Mouse (Mus musculus) embryonic fibroblast, embryonic 13.5 days (primary cell): ENCODE data around the gene Hoxb6. TPM values are rescaled to one million over a fixed set of nuclear protein-coding genes. Genes with fewer than 3 reads are reported as not detected.

ENCODE experiments used
- H3K27ac ChIP-seq: 2 replicates; pipeline ENCODE4 v1.5.1; 2012; ENCODE audit warnings: low read length, control low read depth, inconsistent platforms; ENCODE audit not compliant: insufficient read depth
- H3K4me1 ChIP-seq: 2 replicates; pipeline ENCODE4 v1.6.1; 2011; ENCODE audit warnings: low read length; ENCODE audit not compliant: control insufficient read depth, insufficient read depth
- H3K4me3 ChIP-seq: 2 replicates; pipeline ENCODE4 v1.5.1; 2011; ENCODE audit warnings: mild to moderate bottlenecking, control low read depth, low read length; ENCODE audit not compliant: insufficient read depth
- CTCF ChIP-seq: IDR thresholded peaks from 2 replicates; pipeline ENCODE4 v1.5.1; 2011; ENCODE audit warnings: mild to moderate bottlenecking, control low read depth, low read length, moderate library complexity, borderline replicate concordance; ENCODE audit not compliant: insufficient read depth
- POLR2A ChIP-seq: IDR thresholded peaks from 2 replicates; pipeline ENCODE4 v1.6.1; 2011; ENCODE audit warnings: low read depth, mild to moderate bottlenecking, control low read depth, low read length, moderate library complexity
- polyA plus RNA-seq: library from polyadenylated mRNA; stranded (reverse); fragments of >200 nt; gene quantifications from 2 replicates; pipeline ENCODE4 v1.2.4, GENCODE M21; 2011; ENCODE audit warnings: low read depth; ENCODE audit not compliant: missing spikeins, insufficient read length

Gene Hoxb6
- polyA plus RNA-seq, 1 experiment: 9.6 TPM

- no peak for TF ChIP-seq POLR2A
- no peak for TF ChIP-seq CTCF
- Histone ChIP-seq H3K4me3 (peak overlapping the region; percentile 30), H3K27ac (peak overlapping the region; percentile 69)
Observed at GRCm38 (mm10) chr11:96314671-96315343, 22.5 kb downstream of the Hoxb6 start.

GRCm38 (mm10) chr11:96315344-96315681, 23.0 kb downstream of the Hoxb6 start:
- Histone ChIP-seq H3K4me1 (no peaks in the 10 kb centered on the region), H3K27ac (peak overlapping the region; percentile 69; the same call in 1 of the 2 replicates), H3K4me3 (peak overlapping the region; percentile 30)
- no peak for TF ChIP-seq POLR2A
- TF ChIP-seq CTCF: no peak

More at GRCm38 (mm10) chr11:96314671-96315343, 22.5 kb downstream of the Hoxb6 start:
- H3K4me1 ChIP-seq: no peaks in the 10 kb centered on the region

GRCm38 (mm10) chr11:96316696-96317607, 24.7 kb downstream of the Hoxb6 start:
- Histone ChIP-seq H3K4me3 (no peak overlapping the region), H3K4me1 (no peaks in the 10 kb centered on the region), H3K27ac (peak overlapping the region; percentile 77; the same call in 1 of the 2 replicates)
- TF ChIP-seq CTCF (no peak), POLR2A (no peak)

- Histone ChIP-seq H3K27ac (peak within 1 kb of the TSS; percentile 93), H3K4me1 (no peaks in the 10 kb centered on the region), H3K4me3 (peak within 1 kb of the TSS; percentile 52)
Observed at GRCm38 (mm10) chr11:96317608-96318367, 25.5 kb downstream of the Hoxb6 start, which contains the start of gene Hoxb4. Hoxb4 (plus strand) TSS chr11:96318267.

GRCm38 (mm10) chr11:96318368-96319070, 26.2 kb downstream of the Hoxb6 start:
- TF ChIP-seq CTCF (no peak), POLR2A (peak; percentile 33; the same call in 1 of the 2 replicates)
- Histone ChIP-seq H3K4me3 (peak overlapping the region; percentile 52), H3K4me1 (no peaks in the 10 kb centered on the region), H3K27ac (peak overlapping the region; percentile 93)

More at GRCm38 (mm10) chr11:96317608-96318367, 25.5 kb downstream of the Hoxb6 start, which contains the start of gene Hoxb4:
- TF ChIP-seq CTCF: no peak
- no peak for TF ChIP-seq POLR2A

- peak overlapping the region; percentile 93 for H3K27ac ChIP-seq
- no peaks in the 10 kb centered on the region for H3K4me1 ChIP-seq
- peak overlapping the region; percentile 46 for H3K4me3 ChIP-seq
- TF ChIP-seq POLR2A (peak; percentile 46), CTCF (no peak)
Observed at GRCm38 (mm10) chr11:96319071-96319902, 27.0 kb downstream of the Hoxb6 start.

GRCm38 (mm10) chr11:96319910-96320309, 27.6 kb downstream of the Hoxb6 start:
- Histone ChIP-seq H3K4me1 (no peaks in the 10 kb centered on the region), H3K27ac (peak overlapping the region; percentile 93), H3K4me3 (peak overlapping the region; percentile 46)
- no peak for TF ChIP-seq CTCF
- TF ChIP-seq POLR2A: no peak

GRCm38 (mm10) chr11:96320688-96321087, 28.4 kb downstream of the Hoxb6 start:
- TF ChIP-seq POLR2A (no peak), CTCF (no peak)
- Histone ChIP-seq H3K4me3 (peak overlapping the region; percentile 46; the same call in 1 of the 2 replicates), H3K27ac (peak overlapping the region; percentile 93; the same call in 1 of the 2 replicates)

More at GRCm38 (mm10) chr11:96320688-96321087, 28.4 kb downstream of the Hoxb6 start:
- no peaks in the 10 kb centered on the region for H3K4me1 ChIP-seq
